Mouse (Mus musculus): ENCODE measurements around the gene Ndrg3.
"Not testable (repeated sequence)": the region's sequence is repeated elsewhere in the genome, so short reads cannot be mapped to it uniquely, and the experiment has no call there.

Gene Ndrg3

DNA sequence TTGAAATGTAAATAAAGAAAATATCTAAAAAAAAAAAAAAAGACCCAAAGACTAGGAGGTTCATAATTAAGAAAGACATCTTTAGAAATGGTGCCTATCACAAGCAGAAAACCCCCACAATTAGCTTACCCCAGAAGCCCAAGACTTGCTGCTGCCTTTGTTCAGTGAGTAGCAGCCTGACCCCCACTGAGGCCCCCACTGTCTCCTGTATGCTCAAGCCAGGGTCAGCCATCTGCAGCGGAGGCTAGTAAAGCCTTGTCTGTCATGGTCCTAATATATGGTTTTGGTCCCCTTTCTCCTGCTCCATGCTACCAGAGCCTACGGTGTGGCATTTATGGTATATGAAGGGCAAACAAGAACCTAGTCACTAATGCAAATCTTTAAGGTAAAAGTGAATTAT, 90.5 kb downstream of the Ndrg3 start:
- DNase-seq (ENCODE audit: low spot score): no peak

DNA sequence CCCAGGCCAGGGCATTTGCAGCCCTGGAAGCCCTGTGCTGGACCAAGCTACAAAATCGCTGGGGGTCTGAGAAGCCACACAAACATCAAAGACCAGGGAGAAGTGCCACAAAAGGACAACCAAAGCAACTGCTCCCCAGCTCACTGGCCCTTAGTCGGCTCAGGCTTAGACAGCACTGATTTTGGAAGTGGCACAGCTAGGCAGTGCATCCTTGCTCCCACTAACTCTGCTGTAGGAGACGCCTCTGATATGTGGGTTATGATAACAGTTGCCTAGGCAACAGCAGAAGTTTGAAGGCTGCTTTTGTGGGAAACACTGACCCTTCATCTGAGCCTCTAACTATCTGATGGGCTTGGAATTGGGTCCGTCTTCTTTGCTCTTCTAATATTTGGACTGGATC, 92.7 kb downstream of the Ndrg3 start:
- DNase-seq (ENCODE audit: low spot score): no peak

DNA sequence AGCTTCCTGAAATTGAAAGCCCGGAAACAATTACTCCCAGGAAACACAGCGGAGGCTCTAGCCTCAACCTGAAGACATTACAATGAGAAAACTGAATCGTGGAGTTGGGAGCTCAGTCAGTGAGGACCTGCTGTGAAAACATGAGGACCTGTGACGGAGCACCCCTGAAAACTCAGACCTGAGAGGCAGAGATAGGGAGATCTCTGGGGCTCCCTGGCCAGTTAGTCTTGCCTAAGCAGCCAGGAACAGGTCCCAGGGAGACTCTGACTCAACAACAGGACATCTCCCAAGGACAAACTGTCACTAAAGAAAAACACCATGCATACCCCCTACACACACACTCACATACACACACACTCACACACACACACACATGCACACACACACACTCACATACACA, 93.5 kb downstream of the Ndrg3 start:
- no peak for DNase-seq (ENCODE audit: low spot score)

DNA sequence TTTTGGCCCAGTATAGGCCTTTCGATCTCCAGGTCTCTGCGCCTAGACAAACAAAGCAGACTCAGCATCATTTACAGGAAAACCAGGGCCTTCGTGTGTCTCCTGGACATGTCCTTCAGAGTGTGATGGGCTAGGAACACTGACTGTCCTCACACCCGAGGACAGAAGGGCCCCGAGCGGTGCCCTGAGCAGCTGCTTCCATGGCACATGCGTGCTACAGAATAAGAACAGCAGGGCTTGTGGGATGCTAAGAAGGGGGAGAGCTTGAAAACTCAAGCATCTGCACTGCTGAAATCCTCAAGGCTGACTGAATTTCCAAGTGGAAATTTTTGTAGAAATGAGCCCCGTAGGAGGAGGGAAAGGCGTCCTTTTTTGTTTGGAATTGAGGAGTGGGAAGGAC, 94.8 kb downstream of the Ndrg3 start:
- DNase-seq (ENCODE audit: low spot score): no peak

DNA sequence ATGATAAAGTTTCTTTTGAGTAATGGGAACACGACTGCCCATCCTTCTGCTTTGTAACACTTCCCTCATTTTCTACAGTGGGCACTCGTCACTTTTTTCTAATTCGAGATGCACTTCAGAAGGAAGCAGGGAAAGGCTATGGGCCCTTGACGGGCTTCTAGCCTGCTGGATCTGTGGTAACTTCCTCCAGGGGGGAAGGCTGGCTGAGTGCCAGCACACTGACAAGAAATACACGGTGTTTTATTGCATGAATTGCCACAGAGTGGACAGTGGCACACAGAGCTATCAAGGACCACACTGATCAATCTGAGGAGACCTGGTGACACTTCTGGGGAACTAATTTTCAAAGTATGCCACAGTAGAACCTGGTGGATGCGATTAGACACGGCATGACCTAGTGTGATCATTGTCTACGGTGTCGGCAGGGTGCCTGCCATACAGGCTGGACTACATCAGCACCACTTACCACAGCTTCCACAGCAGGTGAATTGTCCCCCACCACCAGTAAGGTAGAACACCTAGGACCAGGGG, 95.4 kb downstream of the Ndrg3 start:
- no peak for DNase-seq (ENCODE audit: low spot score)

DNA sequence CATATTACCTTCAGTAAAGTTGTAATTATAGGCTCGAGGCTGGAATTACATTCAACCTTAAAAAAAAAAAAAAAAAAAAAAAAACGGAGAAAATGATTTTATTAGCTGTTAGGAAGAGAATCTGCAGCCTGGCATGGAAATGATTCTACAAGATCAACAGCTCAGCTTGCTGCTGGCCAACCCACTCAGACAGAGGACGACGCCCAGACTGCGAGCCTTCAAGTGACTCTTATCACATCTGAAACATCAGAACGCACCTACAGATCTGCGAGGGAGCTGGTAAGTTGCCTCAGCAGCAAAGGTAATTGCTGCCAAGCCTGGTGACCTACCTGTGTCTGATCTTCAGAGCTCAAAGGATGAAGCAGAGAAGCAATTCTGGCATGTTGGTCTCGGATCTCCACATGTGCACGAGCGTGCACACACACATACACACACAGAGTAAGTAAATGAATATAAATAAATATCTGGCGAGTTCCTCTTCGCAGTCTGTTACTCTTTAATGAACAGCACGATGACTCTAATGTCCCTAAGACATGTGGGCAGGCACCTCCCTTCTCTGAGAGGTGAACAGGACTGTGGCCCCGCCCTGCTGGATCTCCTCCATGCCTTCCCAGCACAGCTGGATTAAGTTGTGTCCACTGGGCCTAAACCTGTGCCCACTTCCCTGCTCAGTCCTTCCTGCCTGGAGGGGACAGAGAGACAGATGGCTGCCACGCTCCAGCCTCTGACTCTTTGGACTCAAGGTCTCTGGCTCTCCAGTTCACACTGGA, 97.2 kb downstream of the Ndrg3 start:
- DNase-seq (ENCODE audit: low spot score): no peak

DNA sequence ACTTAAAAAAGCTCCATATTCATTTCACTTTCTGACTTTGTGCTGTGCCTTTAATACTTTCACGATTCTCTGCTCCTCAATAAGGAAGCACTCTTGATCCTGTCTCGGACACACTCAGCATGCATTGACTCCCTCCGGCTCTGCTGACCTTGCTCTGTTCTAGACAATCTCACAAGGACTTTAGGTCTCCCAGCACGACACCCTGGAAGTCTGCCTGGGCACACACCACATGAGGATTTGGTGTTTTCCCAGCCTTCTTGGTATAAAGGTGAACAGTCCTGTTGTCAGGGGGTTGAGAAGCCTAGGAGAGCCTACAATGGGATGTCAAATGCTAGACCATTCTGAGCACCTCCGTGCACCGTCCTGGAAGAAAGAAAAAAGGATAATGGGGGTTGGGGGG, 99.0 kb downstream of the Ndrg3 start:
- DNase-seq (ENCODE audit: low spot score): no peak

DNA sequence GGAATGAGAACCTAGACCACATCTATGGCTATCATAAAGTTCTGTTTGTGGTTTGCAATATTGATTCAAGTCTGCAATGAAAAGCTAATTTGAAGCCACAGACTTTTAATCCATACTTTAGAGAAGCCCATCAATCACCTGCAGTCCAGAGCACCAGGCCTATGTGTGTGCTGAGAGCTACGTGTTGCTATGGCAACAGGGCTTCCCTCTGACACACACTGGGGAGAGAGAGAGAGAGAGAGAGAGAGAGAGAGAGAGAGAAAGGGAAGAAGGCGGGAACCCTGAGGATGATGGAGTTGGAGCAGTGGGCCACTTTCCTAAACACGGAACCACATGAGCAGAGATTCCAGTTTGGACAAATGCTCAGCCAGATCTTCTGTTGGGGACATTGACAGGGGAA, 99.6 kb downstream of the Ndrg3 start:
- DNase-seq (ENCODE audit: low spot score): no peak

DNA sequence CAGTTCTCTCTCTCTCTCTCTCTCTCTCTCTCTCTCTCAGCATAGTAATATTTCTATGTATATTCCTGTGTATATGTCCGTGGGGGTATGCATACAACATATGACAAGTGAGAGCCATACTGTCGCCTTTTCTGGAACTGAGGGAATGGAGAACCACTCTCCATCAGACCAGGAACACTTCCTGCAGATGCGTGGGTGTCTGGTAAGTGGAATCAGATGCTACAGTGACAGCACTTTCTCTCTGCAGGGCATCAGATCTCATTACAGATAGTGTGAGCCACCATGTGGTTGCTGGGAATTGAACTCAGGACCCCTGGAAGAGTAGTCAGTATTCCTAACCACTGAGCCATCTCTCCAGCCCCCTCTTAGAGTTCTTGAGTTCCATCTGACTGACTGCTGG, 103.4 kb downstream of the Ndrg3 start:
- DNase-seq (ENCODE audit: low spot score): no peak

DNA sequence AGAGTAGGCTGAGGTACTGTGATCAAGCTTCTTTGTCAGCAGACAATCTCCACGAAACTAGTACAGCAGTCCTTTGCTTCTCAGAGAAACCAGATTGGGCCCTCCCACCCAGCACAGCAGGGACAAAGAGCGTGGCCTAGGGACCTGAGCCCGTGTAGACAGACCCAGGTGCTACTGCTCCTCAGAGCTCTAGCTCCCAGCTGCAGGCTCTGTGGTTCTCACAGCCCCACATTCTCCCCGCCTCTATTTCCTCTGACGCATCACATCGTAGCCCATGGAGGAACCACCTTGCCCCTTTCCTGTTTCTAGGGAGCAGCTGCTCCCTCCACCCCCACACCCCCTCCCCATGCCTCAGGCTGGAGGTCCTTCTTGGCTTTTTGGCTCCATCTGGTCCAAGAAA, 104.8 kb downstream of the Ndrg3 start, which contains the start of gene Sla2:
Gene Sla2, minus strand, starts transcription at position 176 of the 400 bp plus-strand sequence.
- DNase-seq (ENCODE audit: low spot score): no peak

DNA sequence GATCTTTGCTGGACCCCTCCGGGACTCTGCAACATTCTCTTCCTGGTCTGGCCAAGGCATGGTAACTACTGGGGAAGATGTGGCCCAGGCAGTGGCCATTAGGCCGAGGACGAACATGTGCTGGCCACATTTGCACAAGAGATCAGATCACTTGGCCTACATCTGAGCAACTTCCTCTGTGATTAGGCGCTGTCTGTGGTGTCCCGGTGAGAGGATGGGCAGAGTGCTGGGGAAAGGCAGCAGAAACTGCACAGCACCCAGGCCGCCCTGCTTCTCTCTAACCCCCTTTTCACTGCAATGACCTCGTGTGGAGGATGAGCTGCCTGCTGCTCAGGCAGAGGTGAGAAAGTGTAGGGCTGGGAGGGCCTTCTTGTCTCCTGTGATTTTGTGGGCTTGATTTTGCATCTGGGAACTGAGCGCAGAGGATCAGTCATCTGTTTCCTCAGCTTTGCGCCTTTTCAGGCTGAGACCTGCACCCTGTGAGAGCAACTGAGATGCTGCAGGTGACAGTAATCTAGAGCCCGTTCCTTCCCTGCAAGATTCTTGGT, 105.7 kb downstream of the Ndrg3 start:
- no peak for DNase-seq (ENCODE audit: low spot score)

DNA sequence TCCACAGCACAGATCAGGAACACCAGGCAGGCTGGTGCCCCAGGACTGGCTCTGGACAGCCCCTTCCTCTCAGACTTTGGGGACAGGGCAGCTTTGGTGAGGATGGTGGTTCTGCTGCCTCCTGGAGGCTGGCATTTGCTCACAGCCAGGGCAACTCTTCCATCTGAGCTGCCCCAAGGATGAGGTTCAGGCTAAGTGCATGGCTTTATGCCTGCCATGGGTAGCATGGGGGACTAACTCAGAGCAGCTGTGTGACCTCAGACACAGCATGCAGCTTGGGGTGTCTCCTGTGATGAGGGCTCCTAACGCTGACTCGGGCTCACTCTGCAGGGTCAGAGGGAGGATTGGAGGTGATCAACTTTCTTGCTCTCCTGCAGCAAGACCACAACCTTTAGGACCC, 106.2 kb downstream of the Ndrg3 start:
- not testable (repeated sequence) for DNase-seq (ENCODE audit: low spot score)

DNA sequence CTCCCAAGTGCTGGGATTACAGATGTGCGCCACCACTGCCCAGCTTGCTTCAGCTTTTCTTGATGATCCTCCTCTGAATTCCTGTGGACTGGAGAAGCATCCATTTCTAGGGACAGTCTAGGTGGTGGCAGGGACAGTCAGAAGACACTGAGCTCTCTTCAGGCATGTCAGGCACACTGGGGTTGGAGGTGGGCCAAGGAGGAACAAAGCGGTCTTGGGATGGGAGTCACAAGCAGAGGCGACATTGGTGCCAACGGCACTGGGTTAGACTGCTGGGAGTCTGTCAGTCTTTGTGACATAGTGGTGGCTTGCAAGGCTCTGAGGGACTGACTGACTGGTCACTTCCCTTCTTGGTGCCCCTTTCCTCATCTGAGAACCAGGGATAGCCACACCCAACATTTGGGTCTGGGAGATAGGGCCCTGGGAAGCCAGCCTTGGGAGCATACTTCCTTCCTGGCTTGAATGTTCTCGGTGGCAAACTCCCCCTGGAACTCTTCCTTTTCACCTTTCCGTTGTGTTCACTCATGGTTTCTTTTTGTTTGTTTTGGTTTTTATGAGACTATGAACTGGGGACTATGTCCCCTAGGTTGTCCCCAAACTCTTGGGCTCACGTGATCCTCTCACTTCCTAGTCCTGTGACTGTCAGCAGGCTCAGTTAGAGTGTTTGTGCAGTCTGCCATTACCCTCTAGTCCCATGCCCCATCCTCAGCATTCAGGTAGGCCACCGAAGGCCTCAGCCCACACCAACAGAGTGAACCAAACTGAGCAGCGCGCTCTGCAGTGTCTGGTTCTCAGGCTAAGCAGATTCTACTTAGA, 107.3 kb downstream of the Ndrg3 start:
- no peak for DNase-seq (ENCODE audit: low spot score)

DNA sequence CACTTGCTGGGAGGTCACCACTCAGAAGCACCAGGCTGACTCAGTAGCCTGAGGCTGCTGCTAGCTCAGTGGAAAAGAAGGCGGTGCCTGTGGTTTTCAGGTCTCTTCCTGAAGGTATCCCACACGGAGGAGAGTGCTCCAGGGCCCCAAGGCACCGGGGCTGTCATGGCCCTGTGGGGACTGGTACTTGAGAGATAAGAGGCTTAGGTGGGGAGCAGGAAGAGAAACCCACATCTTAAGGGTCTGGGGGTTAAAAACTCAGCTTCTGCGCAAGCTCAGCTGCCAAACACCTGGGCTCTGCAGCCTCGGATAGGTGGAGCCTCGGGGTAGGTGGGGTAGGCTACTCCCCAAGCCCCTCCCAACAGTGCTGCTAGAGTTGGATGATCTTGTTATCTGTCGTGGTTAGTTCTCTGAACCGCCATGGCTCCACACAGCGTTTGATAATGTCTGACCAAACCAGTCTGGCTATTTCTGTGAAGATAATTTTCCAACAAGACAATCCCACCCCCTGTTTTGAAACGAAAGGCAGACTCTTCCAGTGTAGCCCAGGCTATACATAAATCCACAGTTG, 109.3 kb downstream of the Ndrg3 start:
- DNase-seq (ENCODE audit: low spot score): no peak

DNA sequence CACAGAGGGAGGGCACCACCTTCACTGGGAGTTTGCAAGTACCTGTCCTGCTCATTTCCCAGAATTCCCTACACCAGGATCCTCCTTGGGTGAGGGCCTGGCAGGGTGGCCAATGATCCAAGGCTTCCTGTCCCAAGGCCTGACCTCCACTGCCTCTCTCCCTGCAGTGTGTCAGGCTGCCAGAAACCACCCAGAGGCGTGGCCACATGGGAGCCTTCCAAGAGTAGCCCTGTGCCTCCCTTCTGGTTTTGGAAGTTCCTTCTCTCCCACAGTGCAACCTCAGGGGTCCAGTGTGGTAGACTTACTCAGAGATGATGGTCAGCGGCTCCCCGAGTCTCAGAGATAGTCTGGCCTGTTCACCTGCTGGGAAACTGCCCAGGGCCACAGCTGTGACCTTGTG, 112.3 kb downstream of the Ndrg3 start:
- DNase-seq (ENCODE audit: low spot score): no peak

DNA sequence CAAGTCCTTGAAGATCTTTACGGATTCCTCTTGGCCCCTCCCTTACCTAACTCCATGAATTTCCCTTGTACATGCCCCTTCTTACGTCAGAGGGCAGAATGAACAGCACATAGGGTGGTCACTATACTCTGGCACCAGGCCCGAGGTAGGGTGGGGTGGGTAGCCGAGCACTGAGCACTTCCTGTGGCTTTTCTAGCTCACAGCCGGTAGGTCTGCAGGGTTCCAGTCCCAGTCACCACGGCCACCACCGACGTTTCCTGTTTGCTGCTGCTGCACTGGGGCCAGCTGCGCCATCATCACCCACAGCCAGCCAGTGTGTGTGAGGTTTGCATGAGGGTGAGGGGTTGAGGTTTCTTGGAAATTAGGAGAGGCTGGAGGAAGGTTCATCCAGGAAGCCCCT, 114.1 kb downstream of the Ndrg3 start:
- no peak for DNase-seq (ENCODE audit: low spot score)

Data from urinary bladder, postnatal 25 days (tissue).